ENCODE assay signal across 9 mouse cellular contexts in genomic region chr12:73034901-73035895, GRCm38 (mm10). TPM values are rescaled to one million over a fixed set of nuclear protein-coding genes. Genes with fewer than 3 reads are reported as not detected.
DNase-seq lines count a peak whose midpoint lies in the region; ATAC-seq and TF ChIP-seq lines count a peak whose summit lies in the region.
"Had no signal": no experiment of that assay in that cellular context is flagged by ENCODE, and none has a peak within 500 bp of the region (broad histone marks: within the 10 kb centered on the region; RNA-seq: fewer than 3 reads in every experiment).

No protein-coding gene starts in this region.

- H3K9ac ChIP-seq in forebrain, embryonic 11.5 days (ENCODE audit: low read length), result no peak overlapping the region
- H3K9ac ChIP-seq in forebrain, postnatal 0 days, result no peak overlapping the region
- H3K9ac ChIP-seq in lung, embryonic 16.5 days (ENCODE audit: low read length), result 0 out of 2 replicates have a peak overlapping the region, but pooled peaks have one; percentile 5
- no peak overlapping the region for H3K9ac ChIP-seq in neural tube, embryonic 13.5 days
- H3K9ac ChIP-seq: liver, embryonic 15.5 days had no signal

- peak overlapping the region; percentile 16; the same call in 1 of the 2 replicates for H3K4me3 ChIP-seq in forebrain, embryonic 11.5 days (ENCODE audit: low read depth, low read length)
- H3K4me3 ChIP-seq in forebrain, postnatal 0 days (ENCODE audit: low read depth, low read length), result no peak overlapping the region
- 0 out of 2 replicates have a peak overlapping the region, but pooled peaks have one; percentile 18 for H3K4me3 ChIP-seq in lung, embryonic 16.5 days (ENCODE audit: low read length)
- H3K4me3 ChIP-seq in neural tube, embryonic 13.5 days, result peak overlapping the region; percentile 11
- H3K4me3 ChIP-seq: liver, embryonic 15.5 days had no signal

- H3K36me3 ChIP-seq in forebrain, embryonic 11.5 days (ENCODE audit: control insufficient read depth, insufficient read depth, low read length), result no peaks in the 10 kb centered on the region
- H3K36me3 ChIP-seq in forebrain, postnatal 0 days (ENCODE audit: insufficient read depth), result no peaks in the 10 kb centered on the region
- H3K36me3 ChIP-seq in lung, embryonic 16.5 days (ENCODE audit: control insufficient read depth, insufficient read depth, low read length), result no peaks in the 10 kb centered on the region
- no peaks in the 10 kb centered on the region for H3K36me3 ChIP-seq in neural tube, embryonic 13.5 days
- H3K36me3 ChIP-seq: liver, embryonic 15.5 days had no signal

- H3K4me2 ChIP-seq in forebrain, embryonic 11.5 days (ENCODE audit: low read depth, low read length, severe bottlenecking), result peak overlapping the region; percentile 31; the same call in 1 of the 2 replicates
- H3K4me2 ChIP-seq in forebrain, postnatal 0 days (ENCODE audit: low read depth), result no peak overlapping the region
- peak overlapping the region; percentile 42 for H3K4me2 ChIP-seq in lung, embryonic 16.5 days (ENCODE audit: low read depth, low read length)
- peak overlapping the region; percentile 40 for H3K4me2 ChIP-seq in neural tube, embryonic 13.5 days
- H3K4me2 ChIP-seq: liver, embryonic 15.5 days had no signal

- H3K27ac ChIP-seq in forebrain, embryonic 11.5 days (ENCODE audit: low read depth, low read length), result peak overlapping the region; percentile 38; the same call in 1 of the 2 replicates
- no peak overlapping the region for H3K27ac ChIP-seq in forebrain, postnatal 0 days (ENCODE audit: low read depth, low read length)
- H3K27ac ChIP-seq in lung, embryonic 16.5 days (ENCODE audit: low read length), result no peak overlapping the region
- H3K27ac ChIP-seq in neural tube, embryonic 13.5 days (replicated peaks), result no peak overlapping the region
- H3K27ac ChIP-seq: liver, embryonic 15.5 days had no signal

- no peak; the same call in 1 of the 2 replicates for ATAC-seq in forebrain, embryonic 11.5 days (replicated peaks; ENCODE audit: low FRiP score)
- no peak for ATAC-seq in forebrain, postnatal 0 days
- peak; percentile 31; the same call in 1 of the 2 replicates for ATAC-seq in lung, embryonic 16.5 days (ENCODE audit: low read depth)
- ATAC-seq in neural tube, embryonic 13.5 days (ENCODE audit: low read depth), result 0 out of 2 replicates have a peak, but pooled peaks have one; percentile 27
- ATAC-seq in erythroid progenitor cell, adult 5-6 weeks (replicated peaks; ENCODE audit: low FRiP score, poor library complexity, severe bottlenecking), result no peak

- no peak for TF ChIP-seq CTCF in forebrain, postnatal 0 days (IDR thresholded peaks at IDR 0.05; ENCODE audit: low read depth)

- H3K9me3 ChIP-seq in forebrain, embryonic 11.5 days (ENCODE audit: control insufficient read depth, low read length), result no peaks in the 10 kb centered on the region
- no peaks in the 10 kb centered on the region for H3K9me3 ChIP-seq in forebrain, postnatal 0 days (ENCODE audit: low read length)
- no peaks in the 10 kb centered on the region for H3K9me3 ChIP-seq in lung, embryonic 16.5 days (ENCODE audit: control insufficient read depth, low read length)
- no peaks in the 10 kb centered on the region for H3K9me3 ChIP-seq in neural tube, embryonic 13.5 days
- H3K9me3 ChIP-seq: liver, embryonic 15.5 days had no signal

- intact Hi-C loops in gastrocnemius, postnatal 36 days (cut with DNase I), result no loop called here

- H3K4me1 ChIP-seq in forebrain, embryonic 11.5 days (replicated peaks; ENCODE audit: control insufficient read depth, insufficient read depth, low read length), result peaks cover 5% of the 10 kb centered on the region; the same call in 1 of the 2 replicates
- H3K4me1 ChIP-seq in forebrain, postnatal 0 days (ENCODE audit: insufficient read depth), result no peaks in the 10 kb centered on the region
- H3K4me1 ChIP-seq in lung, embryonic 16.5 days (replicated peaks; ENCODE audit: control insufficient read depth, insufficient read depth, low read length), result peaks cover 4% of the 10 kb centered on the region
- peaks cover 8% of the 10 kb centered on the region; the same call in 1 of the 2 replicates for H3K4me1 ChIP-seq in neural tube, embryonic 13.5 days (replicated peaks)
- H3K4me1 ChIP-seq: liver, embryonic 15.5 days had no signal

- peaks cover 64% of the 10 kb centered on the region for H3K27me3 ChIP-seq in forebrain, embryonic 11.5 days (ENCODE audit: control insufficient read depth, insufficient read depth, low read length)
- H3K27me3 ChIP-seq in forebrain, postnatal 0 days (ENCODE audit: insufficient read depth, low read length), result peaks cover 82% of the 10 kb centered on the region
- peaks cover 65% of the 10 kb centered on the region for H3K27me3 ChIP-seq in lung, embryonic 16.5 days (ENCODE audit: control insufficient read depth, insufficient read depth, low read depth, low read length)
- H3K27me3 ChIP-seq in neural tube, embryonic 13.5 days, result peaks cover 91% of the 10 kb centered on the region

- DNase-seq in forebrain, embryonic 11.5 days (ENCODE audit: low spot score), result peak; percentile 72
- no peak for DNase-seq in forebrain, postnatal 0 days
- no peak for DNase-seq in lung, postnatal 25 days (ENCODE audit: low spot score)
- peak; percentile 41 to 64 for DNase-seq in gastrocnemius, postnatal 36 days
- no peak for DNase-seq in layer of hippocampus, adult 8-10 months (ENCODE audit: low spot score in 2 of 2)

- WGBS in forebrain, embryonic 11.5 days, result 1% methylated on average over 43 of the region's 43 CpGs
- 2% methylated on average over 43 of the region's 43 CpGs for WGBS in forebrain, postnatal 0 days
- 7% methylated on average over 40 of the region's 43 CpGs for WGBS in lung, embryonic 16.5 days
- 2% methylated on average over 42 of the region's 43 CpGs for WGBS in neural tube, embryonic 13.5 days

RNA-seq across cellular contexts. Expression of gene Six1, which starts 18.5 kb away (rescaled TPM):
- 11.0 and 12.6 TPM in 2 replicates for polyA plus RNA-seq in forebrain, embryonic 11.5 days (2014; fragmentation: Nextera tagmentation; extraction: Ambion mirVana)
- 0.62 and 0.77 TPM in 2 replicates for total RNA-seq in forebrain, postnatal 0 days (2014; rRNA removed)
- polyA plus RNA-seq in forebrain, postnatal 0 days (2015; fragmentation: Nextera tagmentation; extraction: Ambion mirVana), result 0.65 TPM in 2 replicates
- polyA plus RNA-seq in lung, embryonic 16.5 days (2015; fragmentation: Nextera tagmentation; extraction: Ambion mirVana), result 1.3 and 2.0 TPM in 2 replicates
- total RNA-seq in gastrocnemius, postnatal 36 days (2021), result 10 to 100 TPM; 52.0 to 59.0 TPM
- 8.8 and 13.9 TPM in 2 replicates for polyA plus RNA-seq in neural tube, embryonic 13.5 days (2015; fragmentation: Nextera tagmentation; extraction: Ambion mirVana)
- under 1 TPM in 3 of 4 experiments, not detected in 1; 0.14 to 0.19 (median 0.18) TPM for total RNA-seq in layer of hippocampus, adult 8-10 months (2022)
- total RNA-seq in erythroid progenitor cell, adult 5-6 weeks (2015; ENCODE audit: low replicate concordance), result not detected in 2 replicates
- 0.51 TPM in 1 of 2 replicates, not detected in the other for total RNA-seq in erythroid progenitor cell, adult 5-6 weeks (2017; ENCODE audit: low replicate concordance)

Comparison
In these comparisons a context has a peak if more than half of its experiments do, and no peak if none do; other contexts are left out.
1. DNase-seq: peak in forebrain, embryonic 11.5 days (single experiment) and gastrocnemius, postnatal 36 days (2 of 2); none in forebrain, postnatal 0 days (single experiment), lung, postnatal 25 days (single experiment) and layer of hippocampus, adult 8-10 months (0 of 2).
2. ATAC-seq: peak in lung, embryonic 16.5 days (single experiment) and neural tube, embryonic 13.5 days (single experiment); none in forebrain, embryonic 11.5 days (single experiment), forebrain, postnatal 0 days (single experiment) and erythroid progenitor cell, adult 5-6 weeks (single experiment).
3. RNA of gene Six1, which starts 18.5 kb away (total RNA-seq): 52.0 to 59.0 TPM in gastrocnemius, postnatal 36 days; 0.62 to 0.77 TPM in forebrain, postnatal 0 days, 0.14 to 0.19 TPM in layer of hippocampus, adult 8-10 months and 0.51 TPM in erythroid progenitor cell, adult 5-6 weeks; every median in the first group is over 10 times any median in the second.